Mouse (Mus musculus) embryonic facial prominence, embryonic 14.5 days (tissue): ENCODE results near the gene Igf2r. TPM values are rescaled to one million over a fixed set of nuclear protein-coding genes. Genes with fewer than 3 reads are reported as not detected.

Experiments used
- ATAC-seq: fragments of 200-750 bp; cut with Nextera tagmentation; 2 replicates; pipeline ENCODE4 v1.8.0; 2017; ENCODE audit warnings: low read depth, moderate number of reproducible peaks, moderate TSS enrichment
- DNase-seq: peaks from one replicate; pipeline ENCODE4 v3.0.0-alpha.2; 2015; ENCODE audit warnings: low spot score
- H3K27ac ChIP-seq: fragments of 300-500 bp; sonication (generic); replicated peaks from 2 replicates; pipeline ENCODE4 v1.5.1; 2014; ENCODE audit warnings: low read depth, mild to moderate bottlenecking, low read length, moderate library complexity
- H3K27me3 ChIP-seq: fragments of 300-500 bp; sonication (generic); replicated peaks from 2 replicates; pipeline ENCODE4 v1.6.1; 2014; ENCODE audit warnings: low read length; ENCODE audit not compliant: control insufficient read depth, insufficient read depth
- H3K36me3 ChIP-seq: fragments of 300-500 bp; sonication (generic); 2 replicates; pipeline ENCODE4 v1.6.1; 2014; ENCODE audit warnings: low read length, mixed read lengths; ENCODE audit not compliant: control insufficient read depth, insufficient read depth
- H3K4me1 ChIP-seq: fragments of 300-500 bp; sonication (generic); 2 replicates; pipeline ENCODE4 v1.6.1; 2014; ENCODE audit warnings: antibody characterized with exemption, low read length; ENCODE audit not compliant: control insufficient read depth, insufficient read depth
- H3K4me2 ChIP-seq: fragments of 300-500 bp; sonication (generic); 2 replicates; pipeline ENCODE4 v1.6.1; 2014; ENCODE audit warnings: low read depth, mild to moderate bottlenecking, low read length, moderate library complexity, mixed read lengths
- H3K4me3 ChIP-seq: fragments of 300-500 bp; sonication (generic); 2 replicates; pipeline ENCODE4 v1.5.1; 2014; ENCODE audit warnings: low read depth, mild to moderate bottlenecking, low read length
- H3K9ac ChIP-seq: fragments of 300-500 bp; sonication (generic); 2 replicates; pipeline ENCODE4 v1.6.1; 2014; ENCODE audit warnings: low read depth, mild to moderate bottlenecking, low read length, moderate library complexity, mixed read lengths
- H3K9me3 ChIP-seq: fragments of 300-500 bp; sonication (generic); 2 replicates; pipeline ENCODE4 v1.6.1; 2016; ENCODE audit warnings: low read length; ENCODE audit not compliant: control insufficient read depth
- WGBS: fragments of 180-500 bp; shearing (Covaris S2); extraction: QIAGEN DNeasy Blood & Tissue Kit; methylation state at CpG from one replicate; pipeline ENCODE4 v1.1.7; 2014; 5-methylcytosine and 5-hydroxymethylcytosine counted together
- polyA plus RNA-seq: library from polyadenylated mRNA; unstranded; fragments of >200 nt; fragmentation: Nextera tagmentation; extraction: Ambion mirVana; gene quantifications from 2 replicates; pipeline ENCODE4 v1.2.1, GENCODE M21; 2014

The Igf2r gene
- polyA plus RNA-seq, 1 experiment from 2014 or later: 66.0 TPM

- ATAC-seq: peak; percentile 27; the same call in 1 of the 2 replicates
Measured at GRCm38 (mm10) chr17:12768415-12769379, 767 bp downstream of the Igf2r start.

GRCm38 (mm10) chr17:12767294-12767852 lies 2.1 kb downstream of the Igf2r start:
- DNase-seq (no peak), ATAC-seq (no peak)
- Histone ChIP-seq H3K4me1 (peaks cover 25% of the 10 kb centered on the region), H3K4me3 (peak overlapping the region; percentile 76), H3K27ac (peak overlapping the region; percentile 84; the same call in 1 of the 2 replicates), H3K9ac (peak overlapping the region; percentile 90), H3K36me3 (peaks cover 49% of the 10 kb centered on the region), H3K4me2 (peak overlapping the region; percentile 72), H3K27me3 (no peaks in the 10 kb centered on the region), H3K9me3 (no peaks in the 10 kb centered on the region)
- 69% methylated on average over 6 of the region's 6 CpGs for WGBS

More at GRCm38 (mm10) chr17:12768415-12769379, 767 bp downstream of the Igf2r start:
- Histone ChIP-seq H3K4me3 (peak overlapping the region; percentile 76), H3K4me2 (peak overlapping the region; percentile 72), H3K27me3 (no peaks in the 10 kb centered on the region), H3K36me3 (peaks cover 40% of the 10 kb centered on the region), H3K9ac (peak overlapping the region; percentile 90), H3K27ac (peak overlapping the region; percentile 84), H3K4me1 (peaks cover 25% of the 10 kb centered on the region), H3K9me3 (no peaks in the 10 kb centered on the region)
- no peak for DNase-seq
- 19% methylated on average over 22 of the region's 41 CpGs for WGBS

- peaks cover 49% of the 10 kb centered on the region for H3K4me1 ChIP-seq
Measured at GRCm38 (mm10) chr17:12763412-12763811, 6.1 kb downstream of the Igf2r start.

GRCm38 (mm10) chr17:12760355-12761146 lies 8.9 kb downstream of the Igf2r start:
- Histone ChIP-seq H3K27me3 (no peaks in the 10 kb centered on the region), H3K4me1 (peaks cover 37% of the 10 kb centered on the region), H3K36me3 (peaks cover 46% of the 10 kb centered on the region), H3K9ac (no peak overlapping the region), H3K9me3 (no peaks in the 10 kb centered on the region), H3K4me2 (no peak overlapping the region), H3K27ac (peak overlapping the region; percentile 7; the same call in 1 of the 2 replicates), H3K4me3 (no peak overlapping the region)
- ATAC-seq: no peak
- no peak for DNase-seq
- WGBS: 67% methylated on average over 10 of the region's 10 CpGs

More at GRCm38 (mm10) chr17:12763412-12763811, 6.1 kb downstream of the Igf2r start:
- no peak overlapping the region for H3K4me3 ChIP-seq
- no peaks in the 10 kb centered on the region for H3K9me3 ChIP-seq
- WGBS: 100% methylated on average over 2 of the region's 2 CpGs
- H3K9ac ChIP-seq: no peak overlapping the region
- DNase-seq (no peak), ATAC-seq (no peak)
- no peak overlapping the region for H3K27ac ChIP-seq
- no peak overlapping the region for H3K4me2 ChIP-seq
- H3K27me3 ChIP-seq: no peaks in the 10 kb centered on the region
- peaks cover 43% of the 10 kb centered on the region for H3K36me3 ChIP-seq

GRCm38 (mm10) chr17:12759646-12760074 lies 9.8 kb downstream of the Igf2r start:
- DNase-seq: peak; percentile 88
- Histone ChIP-seq H3K9ac (no peak overlapping the region), H3K27me3 (no peaks in the 10 kb centered on the region), H3K4me1 (peaks cover 42% of the 10 kb centered on the region), H3K36me3 (peaks cover 50% of the 10 kb centered on the region), H3K4me2 (no peak overlapping the region), H3K27ac (no peak overlapping the region), H3K4me3 (no peak overlapping the region), H3K9me3 (no peaks in the 10 kb centered on the region)
- peak; percentile 72 for ATAC-seq
- WGBS: 56% methylated on average over 8 of the region's 8 CpGs

- no peak overlapping the region for H3K27ac ChIP-seq
- peaks cover 48% of the 10 kb centered on the region for H3K36me3 ChIP-seq
- no peaks in the 10 kb centered on the region for H3K9me3 ChIP-seq
- no peak overlapping the region for H3K9ac ChIP-seq
- ATAC-seq (no peak), DNase-seq (no peak)
- H3K4me1 ChIP-seq: peaks cover 43% of the 10 kb centered on the region
- no peak overlapping the region for H3K4me2 ChIP-seq
- no peak overlapping the region for H3K4me3 ChIP-seq
- no peaks in the 10 kb centered on the region for H3K27me3 ChIP-seq
- WGBS: 81% methylated on average over 12 of the region's 12 CpGs
Measured at GRCm38 (mm10) chr17:12758701-12759455, 10.6 kb downstream of the Igf2r start.

- H3K27me3 ChIP-seq: no peaks in the 10 kb centered on the region
- H3K4me1 ChIP-seq: peaks cover 50% of the 10 kb centered on the region
- no peak for DNase-seq
- H3K9me3 ChIP-seq: no peaks in the 10 kb centered on the region
- no peak overlapping the region; the same call in 1 of the 2 replicates for H3K27ac ChIP-seq
- H3K36me3 ChIP-seq: peaks cover 41% of the 10 kb centered on the region; the same call in 1 of the 2 replicates
- no peak for ATAC-seq
- no peak overlapping the region for H3K9ac ChIP-seq
- no peak overlapping the region for H3K4me2 ChIP-seq
- 72% methylated on average over 5 of the region's 5 CpGs for WGBS
- no peak overlapping the region for H3K4me3 ChIP-seq
Measured at GRCm38 (mm10) chr17:12757990-12758389, 11.5 kb downstream of the Igf2r start.
